Mouse (Mus musculus) liver, embryonic 16.5 days (tissue): ENCODE results near the gene Ercc6l. TPM values are rescaled to one million over a fixed set of nuclear protein-coding genes. Genes with fewer than 3 reads are reported as not detected.
"Not testable (repeated sequence)": the region's sequence is repeated elsewhere in the genome, so short reads cannot be mapped to it uniquely, and the experiment has no call there.

Source experiments
- ATAC-seq: fragments of 200-750 bp; cut with Nextera tagmentation; 2 replicates; pipeline ENCODE4 v1.8.0; 2017; ENCODE audit warnings: low read depth, mild to moderate bottlenecking, moderate number of reproducible peaks, moderate library complexity
- H3K27ac ChIP-seq: fragments of 300-500 bp; sonication (generic); 2 replicates; pipeline ENCODE4 v1.5.1; 2014; ENCODE audit warnings: mild to moderate bottlenecking, low read length
- H3K27me3 ChIP-seq: fragments of 300-500 bp; sonication (generic); 2 replicates; pipeline ENCODE4 v1.6.1; 2014; ENCODE audit warnings: low read depth, low read length, mixed read lengths; ENCODE audit not compliant: control insufficient read depth, insufficient read depth
- H3K36me3 ChIP-seq: fragments of 300-500 bp; sonication (generic); 2 replicates; pipeline ENCODE4 v1.6.1; 2014; ENCODE audit warnings: mild to moderate bottlenecking; ENCODE audit not compliant: control insufficient read depth, insufficient read depth
- H3K4me1 ChIP-seq: fragments of 300-500 bp; sonication (generic); 2 replicates; pipeline ENCODE4 v1.6.1; 2014; ENCODE audit warnings: low read depth, low read length, mixed read lengths; ENCODE audit not compliant: control insufficient read depth
- H3K4me2 ChIP-seq: fragments of 300-500 bp; sonication (generic); 2 replicates; pipeline ENCODE4 v1.6.1; 2014; ENCODE audit warnings: low read depth, low read length, mixed read lengths
- H3K4me3 ChIP-seq: fragments of 300-500 bp; sonication (generic); 2 replicates; pipeline ENCODE4 v1.5.1; 2014; ENCODE audit warnings: low read depth, mild to moderate bottlenecking, low read length
- H3K9ac ChIP-seq: fragments of 300-500 bp; sonication (generic); 2 replicates; pipeline ENCODE4 v1.6.1; 2014; ENCODE audit warnings: low read depth, low read length
- H3K9me3 ChIP-seq: fragments of 300-500 bp; sonication (generic); replicated peaks from 2 replicates; pipeline ENCODE4 v1.6.1; 2016; ENCODE audit warnings: low read length; ENCODE audit not compliant: control insufficient read depth
- WGBS: fragments of 180-500 bp; shearing (Covaris S2); extraction: QIAGEN DNeasy Blood & Tissue Kit; methylation state at CpG from one replicate; pipeline ENCODE4 v1.1.7; 2014; ENCODE audit not compliant: insufficient replicate concordance; 5-methylcytosine and 5-hydroxymethylcytosine counted together
- polyA plus RNA-seq: library from polyadenylated mRNA; unstranded; fragments of >200 nt; fragmentation: Nextera tagmentation; extraction: Ambion mirVana; gene quantifications from 2 replicates; pipeline ENCODE4 v1.2.1, GENCODE M21; 2015

Ercc6l gene
- polyA plus RNA-seq, 1 experiment from 2014 or later, result 9.3 TPM

GRCm38 (mm10) chrX:102141157-102141556 lies 15.7 kb downstream of the Ercc6l start:
- no peaks in the 10 kb centered on the region for H3K4me1 ChIP-seq
- H3K9ac ChIP-seq, result no peak overlapping the region
- H3K4me3 ChIP-seq, result no peak overlapping the region
- 72% methylated on average over 1 of the region's 1 CpGs for WGBS
- no peaks in the 10 kb centered on the region for H3K9me3 ChIP-seq
- peaks cover 5% of the 10 kb centered on the region; the same call in 1 of the 2 replicates for H3K36me3 ChIP-seq
- H3K27me3 ChIP-seq, result no peaks in the 10 kb centered on the region
- H3K4me2 ChIP-seq, result no peak overlapping the region
- H3K27ac ChIP-seq, result no peak overlapping the region
- ATAC-seq, result no peak

GRCm38 (mm10) chrX:102121321-102121720 lies 35.6 kb downstream of the Ercc6l start:
- H3K36me3 ChIP-seq, result peaks cover 6% of the 10 kb centered on the region
- H3K9me3 ChIP-seq, result no peaks in the 10 kb centered on the region
- no peak overlapping the region for H3K9ac ChIP-seq
- H3K4me1 ChIP-seq, result peaks cover 2% of the 10 kb centered on the region; the same call in 1 of the 2 replicates
- no peak overlapping the region for H3K4me2 ChIP-seq
- 60% methylated on average over 2 of the region's 2 CpGs for WGBS
- no peaks in the 10 kb centered on the region; the same call in 1 of the 2 replicates for H3K27me3 ChIP-seq
- no peak overlapping the region for H3K4me3 ChIP-seq
- no peak overlapping the region for H3K27ac ChIP-seq
- ATAC-seq, result no peak

GRCm38 (mm10) chrX:102119042-102119864 lies 37.6 kb downstream of the Ercc6l start, which contains the start of gene Pin4:
Gene Pin4 (plus strand): TSS chrX:102119447.
- peak within 1 kb of the TSS; percentile 66 for H3K4me2 ChIP-seq
- WGBS, result 10% methylated on average over 30 of the region's 30 CpGs
- peaks cover 2% of the 10 kb centered on the region for H3K36me3 ChIP-seq
- no peak within 1 kb of the TSS for H3K27ac ChIP-seq
- peak; percentile 99 for ATAC-seq
- H3K4me3 ChIP-seq, result peak within 1 kb of the TSS; percentile 76
- peaks cover 7% of the 10 kb centered on the region for H3K27me3 ChIP-seq
- peak within 1 kb of the TSS; percentile 73 for H3K9ac ChIP-seq
- no peaks in the 10 kb centered on the region for H3K9me3 ChIP-seq
- peaks cover 2% of the 10 kb centered on the region; the same call in 1 of the 2 replicates for H3K4me1 ChIP-seq

GRCm38 (mm10) chrX:102115676-102116075 lies 41.2 kb downstream of the Ercc6l start:
- no peak for ATAC-seq
- no peak overlapping the region for H3K4me3 ChIP-seq
- H3K36me3 ChIP-seq, result no peaks in the 10 kb centered on the region
- H3K4me2 ChIP-seq, result no peak overlapping the region
- H3K27ac ChIP-seq, result no peak overlapping the region
- H3K9me3 ChIP-seq, result no peaks in the 10 kb centered on the region
- H3K9ac ChIP-seq, result no peak overlapping the region
- peaks cover 2% of the 10 kb centered on the region; the same call in 1 of the 2 replicates for H3K4me1 ChIP-seq
- 31% methylated on average over 4 of the region's 4 CpGs for WGBS
- peaks cover 7% of the 10 kb centered on the region for H3K27me3 ChIP-seq

GRCm38 (mm10) chrX:102109349-102109748 lies 47.5 kb downstream of the Ercc6l start:
- not testable (repeated sequence) for H3K36me3 ChIP-seq, H3K27ac ChIP-seq, H3K9ac ChIP-seq, H3K9me3 ChIP-seq, H3K4me1 ChIP-seq, H3K4me3 ChIP-seq, H3K27me3 ChIP-seq, H3K4me2 ChIP-seq, ATAC-seq
- 46% methylated on average over 5 of the region's 5 CpGs for WGBS

- not testable (repeated sequence) for ATAC-seq, H3K9me3 ChIP-seq, H3K9ac ChIP-seq, H3K4me1 ChIP-seq, H3K27ac ChIP-seq, H3K4me3 ChIP-seq, H3K36me3 ChIP-seq, H3K27me3 ChIP-seq, H3K4me2 ChIP-seq
- 33% methylated on average over 2 of the region's 2 CpGs for WGBS
Observed at GRCm38 (mm10) chrX:102103830-102104229, 53.1 kb downstream of the Ercc6l start.

GRCm38 (mm10) chrX:102101886-102102285 lies 55.0 kb downstream of the Ercc6l start:
- no peaks in the 10 kb centered on the region for H3K36me3 ChIP-seq
- H3K4me2 ChIP-seq, result no peak overlapping the region
- ATAC-seq, result no peak
- H3K4me3 ChIP-seq, result no peak overlapping the region
- H3K27ac ChIP-seq, result no peak overlapping the region
- 56% methylated on average over 7 of the region's 7 CpGs for WGBS
- H3K4me1 ChIP-seq, result no peaks in the 10 kb centered on the region
- no peak overlapping the region for H3K9ac ChIP-seq
- H3K9me3 ChIP-seq, result no peaks in the 10 kb centered on the region
- no peaks in the 10 kb centered on the region for H3K27me3 ChIP-seq

GRCm38 (mm10) chrX:102094381-102094904 lies 62.4 kb downstream of the Ercc6l start:
- H3K9me3 ChIP-seq, result no peaks in the 10 kb centered on the region
- H3K9ac ChIP-seq, result no peak overlapping the region
- H3K4me2 ChIP-seq, result no peak overlapping the region
- H3K27me3 ChIP-seq, result no peaks in the 10 kb centered on the region
- no peak overlapping the region for H3K4me3 ChIP-seq
- H3K27ac ChIP-seq, result no peak overlapping the region
- H3K4me1 ChIP-seq, result no peaks in the 10 kb centered on the region
- WGBS, result 48% methylated on average over 7 of the region's 7 CpGs
- no peaks in the 10 kb centered on the region for H3K36me3 ChIP-seq
- ATAC-seq, result no peak
